Mouse (Mus musculus): ENCODE measurements around the gene Tead1. TPM values are rescaled to one million over a fixed set of nuclear protein-coding genes. Genes with fewer than 3 reads are reported as not detected.
A peak's percentile ranks its signal among the peaks of the same experiment; 100 is the strongest.

Tead1 gene
- polyA plus RNA-seq (2015; fragmentation: Nextera tagmentation; extraction: Ambion mirVana), result 13.5 and 13.9 TPM in 2 replicates

GRCm38 (mm10) chr7:112679171-112679512 is at the start of gene Tead1:
TSS of gene Tead1 (plus strand) at chr7:112679318.
- Histone ChIP-seq H3K4me1 (replicated peaks; ENCODE audit: control insufficient read depth, insufficient read depth) (no peaks in the 10 kb centered on the region), H3K36me3 (ENCODE audit: control insufficient read depth, insufficient read depth, low read length) (no peaks in the 10 kb centered on the region), H3K4me3 (ENCODE audit: low read depth, low read length) (peak within 1 kb of the TSS; percentile 89), H3K9ac (ENCODE audit: low read length) (peak within 1 kb of the TSS; percentile 94), H3K4me2 (replicated peaks; ENCODE audit: low read depth) (peak within 1 kb of the TSS; percentile 76), H3K9me3 (ENCODE audit: control insufficient read depth, low read length) (no peaks in the 10 kb centered on the region), H3K27me3 (ENCODE audit: control insufficient read depth, insufficient read depth, low read length) (no peaks in the 10 kb centered on the region), H3K27ac (replicated peaks) (peak within 1 kb of the TSS; percentile 99)
- DNase-seq (ENCODE audit: low spot score) (peak; percentile 97), ATAC-seq (ENCODE audit: low FRiP score, low TSS enrichment) (peak; percentile 90)
- WGBS, result under 1% methylated on average over 16 of the region's 57 CpGs
- TF ChIP-seq EP300 (optimal IDR thresholded peaks at IDR 0.05) (no peak), CTCF (IDR thresholded peaks at IDR 0.05; ENCODE audit: low read depth) (no peak)

- H3K27me3 ChIP-seq (ENCODE audit: control insufficient read depth, insufficient read depth, low read length), result no peaks in the 10 kb centered on the region
- no peaks in the 10 kb centered on the region for H3K4me1 ChIP-seq (replicated peaks; ENCODE audit: control insufficient read depth, insufficient read depth)
- no peak; the same call in 1 of the 2 replicates for ATAC-seq (ENCODE audit: low FRiP score, low TSS enrichment)
- peak; percentile 34 for TF ChIP-seq EP300 (optimal IDR thresholded peaks at IDR 0.05)
- no peak for TF ChIP-seq CTCF (IDR thresholded peaks at IDR 0.05; ENCODE audit: low read depth)
- no peaks in the 10 kb centered on the region for H3K36me3 ChIP-seq (ENCODE audit: control insufficient read depth, insufficient read depth, low read length)
- H3K4me3 ChIP-seq (ENCODE audit: low read depth, low read length), result no peak overlapping the region
- DNase-seq (ENCODE audit: low spot score), result peak; percentile 28
- H3K27ac ChIP-seq (replicated peaks), result no peak overlapping the region
- no peak overlapping the region for H3K9ac ChIP-seq (ENCODE audit: low read length)
- peaks cover 5% of the 10 kb centered on the region; the same call in 1 of the 2 replicates for H3K9me3 ChIP-seq (ENCODE audit: control insufficient read depth, low read length)
- no peak overlapping the region for H3K4me2 ChIP-seq (replicated peaks; ENCODE audit: low read depth)
- 65% methylated on average over 10 of the region's 10 CpGs for WGBS
Measured at GRCm38 (mm10) chr7:112634505-112635213, 44.5 kb upstream of the Tead1 start.

DNA sequence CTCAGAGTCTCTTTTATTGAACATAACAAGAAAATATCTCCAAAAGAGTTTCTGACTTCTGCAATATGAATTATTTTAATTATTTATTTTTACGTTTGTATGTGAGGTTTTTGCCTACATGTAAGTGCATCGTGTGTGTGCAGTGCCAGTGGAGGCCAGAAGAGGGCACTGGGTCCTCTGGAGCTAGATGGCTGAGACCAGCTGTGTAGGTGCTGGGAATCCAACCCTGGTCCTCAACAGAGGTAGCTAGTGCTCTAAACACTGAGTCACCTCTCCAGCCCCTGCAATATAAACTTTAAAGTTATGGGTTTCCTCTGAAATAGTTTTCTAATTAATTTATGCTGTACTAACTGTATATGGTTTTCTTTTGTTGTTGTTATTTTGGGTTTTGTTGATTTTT is 43.2 kb upstream of the Tead1 start:
- Histone ChIP-seq H3K9ac (ENCODE audit: low read length) (no peak overlapping the region), H3K4me1 (replicated peaks; ENCODE audit: control insufficient read depth, insufficient read depth) (no peaks in the 10 kb centered on the region), H3K9me3 (ENCODE audit: control insufficient read depth, low read length) (peaks cover 5% of the 10 kb centered on the region; the same call in 1 of the 2 replicates), H3K36me3 (ENCODE audit: control insufficient read depth, insufficient read depth, low read length) (no peaks in the 10 kb centered on the region), H3K4me2 (replicated peaks; ENCODE audit: low read depth) (no peak overlapping the region), H3K4me3 (ENCODE audit: low read depth, low read length) (no peak overlapping the region), H3K27ac (replicated peaks) (no peak overlapping the region), H3K27me3 (ENCODE audit: control insufficient read depth, insufficient read depth, low read length) (no peaks in the 10 kb centered on the region)
- ATAC-seq (ENCODE audit: low FRiP score, low TSS enrichment), result no peak
- no peak for DNase-seq (ENCODE audit: low spot score)
- no peak for TF ChIP-seq EP300 (optimal IDR thresholded peaks at IDR 0.05)
- TF ChIP-seq CTCF (IDR thresholded peaks at IDR 0.05; ENCODE audit: low read depth), result peak; percentile 11; the same call in 1 of the 2 replicates
- WGBS, result 91% methylated on average over 2 of the region's 2 CpGs

DNA sequence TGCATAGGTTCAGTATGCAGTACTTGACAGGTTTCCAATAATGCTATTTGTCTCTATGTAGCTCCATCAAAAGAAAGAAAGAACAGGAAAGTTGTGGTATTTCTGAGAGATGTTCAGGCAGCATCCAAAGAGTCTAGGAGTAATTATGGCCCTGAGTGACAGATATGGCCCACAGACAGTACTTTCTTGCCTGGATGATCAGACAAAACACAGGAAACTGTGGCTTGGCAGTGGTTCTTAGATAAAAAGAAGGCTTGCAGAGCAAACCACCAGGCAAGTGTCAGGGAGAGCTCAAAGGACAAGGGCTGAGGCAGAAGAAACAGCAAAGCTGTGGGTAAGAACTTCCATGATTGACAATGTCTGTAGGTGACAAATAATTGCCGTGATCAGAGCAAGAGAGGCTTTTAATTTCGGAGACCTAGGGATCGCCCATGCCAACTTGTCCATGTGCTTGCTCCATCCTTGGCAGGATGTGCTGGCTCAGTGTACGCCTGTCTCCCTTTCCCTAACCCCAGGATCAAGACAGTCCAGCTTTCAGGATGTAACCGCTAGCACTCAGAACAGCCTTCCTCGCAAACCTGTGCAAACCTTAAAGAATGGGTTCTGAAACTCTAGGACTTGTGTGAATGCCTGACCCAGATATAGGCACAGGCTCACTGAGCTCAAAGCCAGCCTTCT is 35.1 kb upstream of the Tead1 start:
- Histone ChIP-seq H3K9me3 (ENCODE audit: control insufficient read depth, low read length) (no peaks in the 10 kb centered on the region), H3K4me3 (ENCODE audit: low read depth, low read length) (no peak overlapping the region), H3K4me2 (replicated peaks; ENCODE audit: low read depth) (no peak overlapping the region), H3K27ac (replicated peaks) (no peak overlapping the region), H3K27me3 (ENCODE audit: control insufficient read depth, insufficient read depth, low read length) (no peaks in the 10 kb centered on the region), H3K9ac (ENCODE audit: low read length) (no peak overlapping the region), H3K36me3 (ENCODE audit: control insufficient read depth, insufficient read depth, low read length) (no peaks in the 10 kb centered on the region), H3K4me1 (replicated peaks; ENCODE audit: control insufficient read depth, insufficient read depth) (no peaks in the 10 kb centered on the region)
- TF ChIP-seq EP300 (optimal IDR thresholded peaks at IDR 0.05), result no peak
- no peak for TF ChIP-seq CTCF (IDR thresholded peaks at IDR 0.05; ENCODE audit: low read depth)
- no peak for DNase-seq (ENCODE audit: low spot score)
- no peak for ATAC-seq (ENCODE audit: low FRiP score, low TSS enrichment)
- 84% methylated on average over 6 of the region's 6 CpGs for WGBS

DNA sequence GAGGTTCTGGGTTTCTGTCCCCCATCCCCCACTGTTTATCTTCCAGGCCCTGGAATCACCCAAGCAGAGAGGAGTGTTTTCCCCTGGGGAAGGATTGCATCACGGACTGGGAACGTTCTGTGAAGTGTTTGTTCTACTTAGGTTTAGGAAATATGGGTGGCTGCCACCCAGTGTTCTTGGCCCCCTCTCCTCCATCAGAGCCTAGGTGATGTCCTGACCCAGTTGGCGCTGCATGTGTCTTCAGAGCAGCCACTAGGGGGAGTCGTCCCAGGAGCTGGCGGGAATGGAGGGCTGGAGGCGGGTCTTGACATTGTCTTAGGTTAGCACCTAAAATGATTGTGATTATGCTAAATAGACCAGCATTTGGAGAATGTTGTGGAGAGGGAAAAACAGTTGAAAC is 34.4 kb upstream of the Tead1 start:
- TF ChIP-seq CTCF (IDR thresholded peaks at IDR 0.05; ENCODE audit: low read depth) (peak; percentile 54), EP300 (optimal IDR thresholded peaks at IDR 0.05) (no peak)
- no peak overlapping the region for H3K9ac ChIP-seq (ENCODE audit: low read length)
- H3K27ac ChIP-seq (replicated peaks), result no peak overlapping the region
- no peaks in the 10 kb centered on the region for H3K27me3 ChIP-seq (ENCODE audit: control insufficient read depth, insufficient read depth, low read length)
- no peaks in the 10 kb centered on the region for H3K36me3 ChIP-seq (ENCODE audit: control insufficient read depth, insufficient read depth, low read length)
- H3K9me3 ChIP-seq (ENCODE audit: control insufficient read depth, low read length), result no peaks in the 10 kb centered on the region
- H3K4me2 ChIP-seq (replicated peaks; ENCODE audit: low read depth), result no peak overlapping the region
- DNase-seq (ENCODE audit: low spot score) (no peak), ATAC-seq (ENCODE audit: low FRiP score, low TSS enrichment) (no peak)
- 68% methylated on average over 6 of the region's 6 CpGs for WGBS
- no peak overlapping the region for H3K4me3 ChIP-seq (ENCODE audit: low read depth, low read length)
- no peaks in the 10 kb centered on the region for H3K4me1 ChIP-seq (replicated peaks; ENCODE audit: control insufficient read depth, insufficient read depth)

- no peak for TF ChIP-seq EP300 (optimal IDR thresholded peaks at IDR 0.05)
- TF ChIP-seq CTCF (IDR thresholded peaks at IDR 0.05; ENCODE audit: low read depth), result no peak
- no peak overlapping the region for H3K4me3 ChIP-seq (ENCODE audit: low read depth, low read length)
- no peak for ATAC-seq (ENCODE audit: low FRiP score, low TSS enrichment)
- H3K4me2 ChIP-seq (replicated peaks; ENCODE audit: low read depth), result no peak overlapping the region
- no peaks in the 10 kb centered on the region for H3K9me3 ChIP-seq (ENCODE audit: control insufficient read depth, low read length)
- H3K27ac ChIP-seq (replicated peaks), result no peak overlapping the region
- no peaks in the 10 kb centered on the region for H3K27me3 ChIP-seq (ENCODE audit: control insufficient read depth, insufficient read depth, low read length)
- 65% methylated on average over 2 of the region's 2 CpGs for WGBS
- H3K36me3 ChIP-seq (ENCODE audit: control insufficient read depth, insufficient read depth, low read length), result no peaks in the 10 kb centered on the region
- no peak overlapping the region for H3K9ac ChIP-seq (ENCODE audit: low read length)
- no peaks in the 10 kb centered on the region for H3K4me1 ChIP-seq (replicated peaks; ENCODE audit: control insufficient read depth, insufficient read depth)
- no peak for DNase-seq (ENCODE audit: low spot score)
Measured at GRCm38 (mm10) chr7:112645724-112646123, 33.4 kb upstream of the Tead1 start.
